Mouse (Mus musculus) E14TG2a.4 (cell line): Measurements from ENCODE around the gene 2900011O08Rik.
A peak's percentile ranks its signal among the peaks of the same experiment; 100 is the strongest.
"Not testable (repeated sequence)": the region's sequence is repeated elsewhere in the genome, so short reads cannot be mapped to it uniquely, and the experiment has no call there.

Source experiments
- CTCF ChIP-seq: conservative IDR thresholded peaks from 2 replicates; pipeline ENCODE4 v1.5.1; 2014; ENCODE audit warnings: low read length
- NANOG ChIP-seq: IDR thresholded peaks from 2 replicates; pipeline ENCODE4 v1.6.1; 2014; ENCODE audit warnings: borderline replicate concordance, low read length, mixed read lengths

- not testable (repeated sequence) for TF ChIP-seq CTCF
- TF ChIP-seq NANOG: peak; percentile 96
These were observed 9.4 kb upstream of the 2900011O08Rik start for GRCm38 (mm10) chr16:13977026-13977425.
